Mouse (Mus musculus): ENCODE results near the gene Camk2d.

Gene Camk2d

DNA sequence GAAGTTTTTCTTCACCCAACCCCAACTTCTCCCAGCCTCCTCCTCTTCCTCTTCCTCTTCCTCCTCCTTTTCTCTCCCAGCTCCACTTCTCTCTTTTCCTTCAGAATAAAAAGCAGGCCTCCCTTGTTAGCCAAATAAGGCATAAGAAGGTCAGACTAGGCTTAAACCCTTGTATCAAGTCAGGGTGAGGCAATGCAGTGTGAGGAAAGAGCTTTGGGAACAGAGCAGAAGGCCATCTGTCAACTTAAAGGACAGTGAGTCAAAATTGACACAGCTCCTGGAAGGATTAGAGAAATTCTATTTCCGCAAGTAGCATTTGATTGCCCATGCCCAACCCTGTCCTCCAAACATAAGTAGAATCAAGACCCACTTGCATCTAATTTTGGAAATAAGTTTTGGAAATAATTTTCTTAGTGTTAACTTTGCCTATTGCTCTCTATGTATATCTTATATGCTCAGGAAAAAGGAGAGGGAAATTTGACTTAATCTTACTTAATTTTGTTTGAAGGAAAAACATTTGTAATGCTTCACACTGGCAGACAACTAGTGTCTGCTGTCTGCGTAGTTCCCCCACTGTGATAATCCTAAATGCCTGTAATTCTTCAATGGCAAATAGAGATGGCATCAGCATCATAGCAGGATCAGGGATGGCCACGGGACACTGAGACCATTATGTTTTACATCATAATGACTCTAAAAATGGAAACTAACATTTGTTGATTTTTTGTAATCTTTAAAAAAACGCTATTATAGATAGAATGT is 16.8 kb downstream of the Camk2d start:
- DNase-seq (ENCODE audit: low spot score), result no peak

GRCm38 (mm10) chr3:126613510-126614128 is 17.5 kb downstream of the Camk2d start:
- no peak for DNase-seq (ENCODE audit: low spot score)

GRCm38 (mm10) chr3:126615306-126615705 is 19.2 kb downstream of the Camk2d start:
- no peak for DNase-seq (ENCODE audit: low spot score)

- no peak for DNase-seq (ENCODE audit: low spot score)
These were observed 24.1 kb downstream of the Camk2d start for GRCm38 (mm10) chr3:126620152-126620551.

DNA sequence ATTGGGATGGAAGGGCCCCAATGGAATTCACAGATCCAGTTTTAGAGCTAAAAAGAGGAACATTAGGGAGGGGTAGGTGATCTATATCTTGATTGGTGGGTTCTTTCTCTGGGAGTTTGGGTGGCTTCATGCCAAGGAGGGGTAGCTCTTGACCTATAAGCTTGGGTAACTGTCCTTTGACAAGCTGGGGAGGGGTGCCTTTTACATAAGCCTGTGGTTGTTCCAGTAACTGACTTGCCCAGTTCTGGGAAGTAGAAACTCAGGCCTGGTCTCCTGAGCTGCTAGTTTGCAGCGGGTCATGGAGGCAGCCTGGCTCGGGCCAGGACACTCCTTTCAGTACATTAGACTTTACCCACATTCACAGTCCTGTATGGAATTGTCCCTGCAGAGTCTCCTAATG is 26.4 kb downstream of the Camk2d start:
- no peak for DNase-seq (ENCODE audit: low spot score)

- DNase-seq (ENCODE audit: low spot score), result no peak
These were observed 29.1 kb downstream of the Camk2d start for GRCm38 (mm10) chr3:126624994-126625763.

DNA sequence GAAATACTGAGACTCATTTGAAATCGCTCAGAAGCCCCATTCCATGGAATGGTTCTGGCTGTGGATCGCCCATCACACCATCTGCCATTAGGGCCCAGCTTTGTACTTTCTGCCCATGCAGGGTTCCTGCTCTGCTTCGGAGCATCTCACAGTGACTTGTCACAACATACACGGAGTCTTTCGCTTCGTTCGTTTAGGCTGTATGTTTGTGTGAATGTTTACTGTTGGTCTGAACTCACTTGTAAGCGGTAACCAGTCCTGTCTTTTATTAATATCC is 29.6 kb downstream of the Camk2d start:
- DNase-seq (ENCODE audit: low spot score), result no peak

- DNase-seq (ENCODE audit: low spot score), result no peak
These were observed 31.9 kb downstream of the Camk2d start for GRCm38 (mm10) chr3:126627968-126628367.

DNA sequence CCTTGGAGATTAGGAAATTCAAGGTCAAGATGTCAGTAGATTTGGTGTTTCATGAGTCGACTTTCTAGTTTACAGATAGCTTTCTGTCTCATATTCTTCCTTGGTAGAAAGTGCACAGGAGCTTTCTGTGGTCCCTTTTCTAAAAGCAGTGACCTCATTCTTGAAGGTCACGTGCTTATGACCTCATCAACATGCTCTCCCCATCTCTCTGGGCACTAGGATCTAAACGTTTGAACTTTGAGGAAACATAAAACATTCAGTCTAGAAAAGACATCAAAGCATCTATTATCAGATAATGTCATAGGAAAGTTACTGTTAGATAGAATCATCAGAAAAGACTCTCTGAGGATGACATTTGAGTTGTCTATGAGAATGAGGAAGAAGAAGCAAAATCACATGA is 32.3 kb downstream of the Camk2d start:
- no peak for DNase-seq (ENCODE audit: low spot score)

GRCm38 (mm10) chr3:126629040-126629439 is 32.9 kb downstream of the Camk2d start:
- no peak for DNase-seq (ENCODE audit: low spot score)

- no peak for DNase-seq (ENCODE audit: low spot score)
These were observed 34.2 kb downstream of the Camk2d start for GRCm38 (mm10) chr3:126630111-126630869.

DNA sequence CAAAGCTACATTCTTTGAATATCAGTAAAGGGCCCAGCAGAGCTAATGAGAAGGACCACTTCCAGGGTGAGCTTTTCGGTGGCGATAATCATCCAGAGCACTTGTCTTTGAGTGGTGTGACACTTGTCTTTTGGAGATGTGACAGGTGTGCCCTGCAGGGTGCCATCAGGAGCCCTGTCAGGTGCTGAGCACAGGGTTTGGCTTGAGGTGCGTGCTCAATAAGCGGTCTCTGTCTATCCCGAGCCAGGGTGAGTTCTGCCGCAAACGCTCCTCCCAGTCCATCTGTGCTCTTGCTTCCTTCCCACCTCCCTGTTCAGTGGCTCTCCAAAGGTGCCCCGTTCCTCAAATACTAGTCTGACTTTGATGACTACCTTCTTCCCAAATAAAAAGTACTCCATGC is 35.5 kb downstream of the Camk2d start:
- DNase-seq (ENCODE audit: low spot score), result no peak

GRCm38 (mm10) chr3:126632580-126632979 is 36.5 kb downstream of the Camk2d start:
- DNase-seq (ENCODE audit: low spot score), result no peak

DNA sequence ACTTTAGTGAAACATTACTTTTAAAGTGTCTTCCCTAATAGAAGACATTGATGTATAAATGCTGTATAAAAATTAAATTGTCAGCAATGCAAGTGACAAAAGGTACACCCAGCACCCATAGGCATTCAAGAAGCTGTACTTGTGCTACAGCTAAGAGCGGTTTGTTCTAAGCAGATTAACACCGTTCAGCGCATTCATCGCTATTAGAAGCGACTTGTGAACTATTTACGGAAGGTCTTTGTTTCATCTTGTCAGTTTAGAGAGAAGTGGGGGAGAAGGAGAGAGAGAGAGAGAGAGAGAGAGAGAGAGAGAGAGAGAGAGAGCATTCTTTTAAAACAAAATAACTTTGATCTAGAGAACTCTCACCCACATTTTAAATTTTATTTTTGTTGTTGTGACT is 38.1 kb downstream of the Camk2d start:
- no peak for DNase-seq (ENCODE audit: low spot score)

- DNase-seq (ENCODE audit: low spot score), result no peak
These were observed 42.2 kb downstream of the Camk2d start for GRCm38 (mm10) chr3:126638259-126638658.

DNA sequence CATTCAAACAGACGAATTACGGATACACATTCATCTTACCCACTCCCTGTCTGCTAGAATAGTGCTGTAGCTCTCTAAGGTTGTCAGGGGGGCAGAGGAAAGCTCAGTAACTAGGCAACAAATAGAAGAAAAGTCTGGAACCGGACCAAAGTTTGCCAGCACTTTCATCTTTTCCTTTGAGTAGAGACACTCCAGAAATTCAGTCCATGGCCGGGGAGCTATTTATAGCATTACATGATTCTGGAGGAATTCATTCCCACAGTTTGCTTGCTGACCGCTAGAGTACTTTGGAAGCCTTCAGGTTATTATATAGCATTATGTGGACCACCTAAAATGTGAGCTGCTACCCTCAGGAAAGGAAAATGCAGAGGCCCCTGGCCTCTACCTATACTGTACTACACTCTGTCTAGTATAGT is 43.0 kb downstream of the Camk2d start:
- DNase-seq (ENCODE audit: low spot score), result no peak

DNA sequence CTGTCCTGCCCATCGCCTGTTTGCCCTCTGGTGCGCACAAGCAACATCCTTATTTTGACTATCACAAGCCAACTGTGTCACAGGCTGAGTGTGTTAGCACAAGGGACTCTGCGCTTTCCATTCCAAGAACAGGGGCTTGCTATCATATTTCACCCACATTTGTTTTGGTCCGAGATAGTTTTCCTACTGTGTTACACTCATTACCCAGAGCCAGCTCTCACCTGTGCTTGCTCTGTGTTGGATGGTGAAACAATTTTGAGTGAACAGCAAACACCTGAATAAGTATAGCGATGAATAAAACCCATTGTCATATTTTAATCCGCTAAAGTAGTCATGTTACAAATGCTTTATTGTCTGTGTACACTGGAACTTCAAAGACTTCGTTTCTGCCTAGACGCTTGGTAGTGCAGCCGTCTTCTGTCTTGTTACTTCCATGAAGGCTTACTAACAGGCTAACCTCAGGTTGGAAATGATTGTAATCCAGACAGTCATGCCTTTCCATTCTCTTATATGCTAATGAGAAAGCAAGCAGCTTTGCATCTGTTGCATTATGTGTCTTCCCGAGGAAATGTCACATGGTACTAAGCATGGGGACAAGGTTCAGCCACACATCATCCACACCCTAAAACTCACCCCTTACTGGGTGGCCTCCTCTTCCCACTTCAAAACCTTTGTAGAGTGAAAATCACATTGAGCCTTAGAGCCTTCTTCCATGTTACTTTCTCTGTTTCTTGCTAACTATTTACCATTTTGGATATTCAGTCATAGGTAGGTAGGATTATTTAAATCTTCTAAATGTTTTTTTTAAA is 44.5 kb downstream of the Camk2d start:
- no peak for DNase-seq (ENCODE audit: low spot score)

GRCm38 (mm10) chr3:126641451-126641850 is 45.3 kb downstream of the Camk2d start:
- no peak for DNase-seq (ENCODE audit: low spot score)

DNA sequence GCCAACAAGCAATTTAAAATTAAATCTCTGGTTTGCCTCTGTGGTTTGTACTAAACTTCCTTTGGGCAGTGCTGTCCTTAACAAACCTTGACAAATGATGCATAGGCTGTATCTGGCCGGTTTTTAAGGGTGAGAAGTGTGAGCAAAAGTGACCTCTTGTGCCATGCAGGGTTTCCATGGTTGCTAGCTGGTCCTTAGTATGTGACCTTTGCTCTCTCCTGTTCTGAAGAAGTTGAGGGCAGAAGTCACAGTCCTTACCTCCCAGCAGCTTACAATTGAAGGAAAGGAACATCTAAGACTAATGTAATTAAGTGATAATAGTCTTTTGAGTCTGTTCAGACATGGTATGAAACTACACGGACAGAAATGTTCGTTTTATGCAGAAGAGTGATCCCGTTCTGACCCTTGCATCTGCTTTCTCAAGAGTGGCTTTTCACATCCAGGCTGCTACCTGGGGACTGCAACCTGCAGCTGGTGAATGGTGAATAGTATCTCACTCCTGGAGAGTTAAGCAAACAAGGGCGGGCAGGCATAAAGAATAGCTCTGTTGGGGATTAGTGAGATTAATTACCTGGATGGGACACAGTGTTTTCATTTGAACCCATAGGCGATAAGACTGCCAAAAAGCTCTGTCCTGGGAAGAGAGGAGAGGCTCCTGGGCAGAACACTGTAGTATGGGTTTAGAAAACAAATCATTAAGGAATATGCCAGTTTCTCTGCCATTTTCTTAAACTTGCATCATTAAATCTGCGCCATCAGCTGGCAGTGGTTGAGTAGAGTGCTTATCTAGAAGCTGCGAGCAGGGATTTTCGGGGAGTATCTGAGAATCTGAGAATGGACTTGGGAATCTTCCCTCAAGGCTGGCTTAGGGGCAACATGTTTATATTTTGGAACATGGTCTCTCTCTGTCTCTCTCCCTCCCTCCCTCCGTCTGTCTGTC is 47.2 kb downstream of the Camk2d start:
- DNase-seq (ENCODE audit: low spot score), result no peak

GRCm38 (mm10) chr3:126650332-126650731 is 54.2 kb downstream of the Camk2d start:
- no peak for DNase-seq (ENCODE audit: low spot score)

- no peak for DNase-seq (ENCODE audit: low spot score)
These were observed 54.6 kb downstream of the Camk2d start for GRCm38 (mm10) chr3:126650747-126651146.
